Mouse (Mus musculus): Measurements from ENCODE around the gene Papola.

DNA sequence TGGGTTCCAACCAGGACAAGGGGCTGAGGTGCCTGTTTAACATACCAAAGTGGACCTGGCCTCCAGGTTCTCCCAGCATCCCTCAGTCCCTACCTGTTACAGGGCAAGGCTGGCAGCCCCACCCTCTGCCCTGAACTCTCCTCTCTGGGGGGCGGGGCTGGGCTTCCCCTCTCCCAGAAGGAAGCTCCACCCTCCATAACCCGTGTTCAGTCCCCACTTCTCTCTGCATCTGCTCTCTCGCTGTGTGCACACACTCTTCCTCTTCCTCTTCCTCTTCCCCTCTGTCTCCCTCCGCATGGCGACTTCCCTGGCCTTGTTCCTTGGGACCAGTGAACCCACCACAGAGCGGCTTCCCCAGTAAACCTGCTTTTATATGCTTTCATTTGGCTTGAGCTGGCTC lies 84.7 kb downstream of the Papola start:
- TF ChIP-seq CTCF (conservative IDR thresholded peaks at IDR 0.05; ENCODE audit: low read length): no peak
- TF ChIP-seq POU5F1 (IDR thresholded peaks at IDR 0.05; ENCODE audit: borderline replicate concordance, low read length): no peak

All from E14TG2a.4 (cell line).